Mouse (Mus musculus) intestine, embryonic 14.5 days (tissue): ENCODE data around the gene Tsx. TPM values are rescaled to one million over a fixed set of nuclear protein-coding genes. Genes with fewer than 3 reads are reported as not detected.

ENCODE experiments used
- ATAC-seq: fragments of 200-750 bp; cut with Nextera tagmentation; replicated peaks from 2 replicates; pipeline ENCODE4 v1.8.0; 2017; ENCODE audit warnings: low read depth, moderate number of reproducible peaks, moderate TSS enrichment, moderate library complexity; ENCODE audit not compliant: low FRiP score, low TSS enrichment
- DNase-seq: peaks from one replicate; pipeline ENCODE4 v3.0.0-alpha.2; 2018; ENCODE audit warnings: low spot score
- H3K27ac ChIP-seq: fragments of 300-500 bp; sonication (generic); 2 replicates; pipeline ENCODE4 v1.5.1; 2014; ENCODE audit warnings: low read depth, mild to moderate bottlenecking, control low read depth
- H3K27me3 ChIP-seq: fragments of 300-500 bp; sonication (generic); replicated peaks from 2 replicates; pipeline ENCODE4 v1.6.1; 2014; ENCODE audit warnings: low read length, control low read depth; ENCODE audit not compliant: control insufficient read depth, insufficient read depth
- H3K36me3 ChIP-seq: fragments of 300-500 bp; sonication (generic); 2 replicates; pipeline ENCODE4 v1.6.1; 2014; ENCODE audit warnings: low read length, control low read depth; ENCODE audit not compliant: control insufficient read depth, insufficient read depth
- H3K4me1 ChIP-seq: fragments of 300-500 bp; sonication (generic); replicated peaks from 2 replicates; pipeline ENCODE4 v1.6.1; 2014; ENCODE audit warnings: low read length, control low read depth, mixed read lengths; ENCODE audit not compliant: control insufficient read depth, insufficient read depth
- H3K4me2 ChIP-seq: fragments of 300-500 bp; sonication (generic); 2 replicates; pipeline ENCODE4 v1.6.1; 2014; ENCODE audit warnings: low read length
- H3K4me3 ChIP-seq: fragments of 300-500 bp; sonication (generic); 2 replicates; pipeline ENCODE4 v1.5.1; 2014; ENCODE audit warnings: low read depth, low read length, control low read depth, mixed read lengths
- H3K9ac ChIP-seq: fragments of 300-500 bp; sonication (generic); 2 replicates; pipeline ENCODE4 v1.6.1; 2014; ENCODE audit warnings: mild to moderate bottlenecking, low read length
- H3K9me3 ChIP-seq: fragments of 300-500 bp; sonication (generic); 2 replicates; pipeline ENCODE4 v1.6.1; 2016; ENCODE audit warnings: low read length, control low read depth; ENCODE audit not compliant: control insufficient read depth
- WGBS: fragments of 180-500 bp; shearing (Covaris S2); extraction: QIAGEN DNeasy Blood & Tissue Kit; methylation state at CpG from one replicate; pipeline ENCODE4 v1.1.7; 2014; 5-methylcytosine and 5-hydroxymethylcytosine counted together
- polyA plus RNA-seq: library from polyadenylated mRNA; unstranded; fragments of >200 nt; fragmentation: Nextera tagmentation; extraction: Ambion mirVana; gene quantifications from 2 replicates; pipeline ENCODE4 v1.2.1, GENCODE M21; 2014

The Tsx gene
- 0.38 and 0.77 TPM in 2 replicates for polyA plus RNA-seq

DNA sequence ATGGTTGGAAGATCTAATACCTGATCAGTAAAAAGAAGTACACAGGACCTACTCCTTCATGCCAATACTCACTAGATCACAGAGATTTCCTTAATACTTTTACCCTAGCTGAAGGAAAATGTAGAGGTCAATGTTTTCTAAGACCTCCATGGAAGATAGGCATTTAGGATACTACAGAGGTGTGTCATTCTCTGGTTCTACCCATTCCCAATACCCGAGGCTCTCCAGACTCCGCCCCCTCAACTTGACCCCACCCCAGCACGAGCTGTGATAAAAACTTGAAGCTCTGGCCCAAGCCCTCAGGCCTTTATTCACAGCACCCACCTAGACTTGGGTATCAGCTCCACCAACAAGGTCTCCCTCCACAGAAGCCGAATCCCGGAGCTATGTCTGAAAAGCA, at the start of gene Tsx:
Gene Tsx (plus strand): TSS at position 301 of the 400 bp plus-strand sequence.
- WGBS: 82% methylated on average over 5 of the region's 5 CpGs
- no peak within 1 kb of the TSS for H3K9ac ChIP-seq
- ATAC-seq: no peak

DNA sequence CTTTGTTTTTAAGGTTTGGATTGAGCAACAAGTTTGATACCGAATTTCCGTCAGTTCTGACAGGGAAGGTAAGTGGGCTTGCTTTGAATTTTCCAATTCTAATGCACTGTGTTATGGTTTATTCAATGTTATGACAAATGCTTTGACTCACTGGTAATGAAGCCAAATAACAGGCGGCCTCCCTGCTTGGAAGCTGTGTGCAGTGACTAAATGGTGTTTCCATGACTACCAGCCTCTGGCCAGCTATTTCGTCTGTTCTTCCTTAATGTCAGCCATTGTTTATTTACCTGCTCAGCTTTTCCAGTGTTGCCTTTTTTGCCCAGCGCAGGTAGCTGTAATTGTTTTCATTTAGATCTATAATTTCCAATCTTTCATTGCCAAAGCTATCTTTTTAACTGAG, 48.1 kb upstream of the Tsx start:
- 46% methylated on average over 5 of the region's 5 CpGs for WGBS
- H3K27me3 ChIP-seq: peaks cover 3% of the 10 kb centered on the region; the same call in 1 of the 2 replicates
- H3K4me2 ChIP-seq: no peak overlapping the region
- H3K4me3 ChIP-seq: no peak overlapping the region
- ATAC-seq: no peak
- no peak overlapping the region for H3K9ac ChIP-seq
- no peak for DNase-seq
- H3K9me3 ChIP-seq: no peaks in the 10 kb centered on the region
- no peaks in the 10 kb centered on the region for H3K36me3 ChIP-seq
- no peak overlapping the region for H3K27ac ChIP-seq
- H3K4me1 ChIP-seq: no peaks in the 10 kb centered on the region

More for the DNA sequence above, at the start of gene Tsx:
- no peaks in the 10 kb centered on the region for H3K4me1 ChIP-seq
- no peaks in the 10 kb centered on the region for H3K9me3 ChIP-seq
- H3K27ac ChIP-seq: no peak within 1 kb of the TSS
- H3K4me2 ChIP-seq: no peak within 1 kb of the TSS
- H3K36me3 ChIP-seq: no peaks in the 10 kb centered on the region
- no peak within 1 kb of the TSS for H3K4me3 ChIP-seq
- 0 out of 2 replicates have a peak, but pooled peaks cover 6% of the 10 kb centered on the region for H3K27me3 ChIP-seq
- DNase-seq: no peak

GRCm38 (mm10) chrX:103368650-103369049, 45.6 kb upstream of the Tsx start:
- no peak for ATAC-seq
- Histone ChIP-seq H3K4me1 (no peaks in the 10 kb centered on the region), H3K27me3 (0 out of 2 replicates have a peak, but pooled peaks cover 3% of the 10 kb centered on the region), H3K4me3 (no peak overlapping the region), H3K4me2 (no peak overlapping the region), H3K36me3 (no peaks in the 10 kb centered on the region), H3K27ac (no peak overlapping the region), H3K9me3 (no peaks in the 10 kb centered on the region), H3K9ac (no peak overlapping the region)
- no peak for DNase-seq
- WGBS: 69% methylated on average over 3 of the region's 3 CpGs

DNA sequence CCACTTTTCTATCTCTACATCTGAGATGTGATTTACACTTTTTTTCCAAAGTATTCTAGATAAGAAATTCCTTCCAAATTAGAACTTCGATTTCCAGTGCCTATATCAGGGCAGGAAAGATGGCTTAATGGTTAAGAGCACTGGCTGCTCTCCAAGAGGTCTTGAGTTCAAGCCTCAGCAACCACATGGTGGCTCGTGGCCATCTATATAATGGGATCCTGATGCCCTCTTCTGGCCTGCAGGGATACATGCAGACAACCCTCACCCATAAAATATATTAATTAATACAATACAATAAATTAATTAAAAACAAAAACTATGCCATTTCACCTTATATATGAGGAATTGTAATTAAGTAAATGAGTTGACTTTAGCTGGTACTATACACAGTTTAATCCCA, 43.0 kb upstream of the Tsx start:
- no peaks in the 10 kb centered on the region for H3K36me3 ChIP-seq
- 74% methylated on average over 2 of the region's 2 CpGs for WGBS
- H3K27ac ChIP-seq: no peak overlapping the region
- ATAC-seq (no peak), DNase-seq (no peak)
- H3K4me3 ChIP-seq: no peak overlapping the region
- H3K27me3 ChIP-seq: 0 out of 2 replicates have a peak, but pooled peaks cover 3% of the 10 kb centered on the region
- H3K9ac ChIP-seq: no peak overlapping the region
- H3K4me2 ChIP-seq: no peak overlapping the region
- no peaks in the 10 kb centered on the region for H3K4me1 ChIP-seq
- H3K9me3 ChIP-seq: no peaks in the 10 kb centered on the region

GRCm38 (mm10) chrX:103371627-103372026, 42.6 kb upstream of the Tsx start:
- Histone ChIP-seq H3K9me3 (no peaks in the 10 kb centered on the region), H3K9ac (no peak overlapping the region), H3K4me3 (no peak overlapping the region), H3K4me1 (no peaks in the 10 kb centered on the region), H3K4me2 (no peak overlapping the region), H3K27ac (no peak overlapping the region), H3K36me3 (no peaks in the 10 kb centered on the region), H3K27me3 (0 out of 2 replicates have a peak, but pooled peaks cover 3% of the 10 kb centered on the region)
- 45% methylated on average over 2 of the region's 2 CpGs for WGBS
- ATAC-seq: no peak
- DNase-seq: no peak

- Histone ChIP-seq H3K27ac (no peak overlapping the region), H3K27me3 (0 out of 2 replicates have a peak, but pooled peaks cover 3% of the 10 kb centered on the region), H3K4me2 (no peak overlapping the region), H3K4me3 (no peak overlapping the region), H3K4me1 (no peaks in the 10 kb centered on the region), H3K9me3 (no peaks in the 10 kb centered on the region), H3K36me3 (no peaks in the 10 kb centered on the region), H3K9ac (no peak overlapping the region)
- DNase-seq (no peak), ATAC-seq (no peak)
- WGBS: 65% methylated on average over 5 of the region's 5 CpGs
These were observed 40.0 kb upstream of the Tsx start for GRCm38 (mm10) chrX:103374250-103374649.

DNA sequence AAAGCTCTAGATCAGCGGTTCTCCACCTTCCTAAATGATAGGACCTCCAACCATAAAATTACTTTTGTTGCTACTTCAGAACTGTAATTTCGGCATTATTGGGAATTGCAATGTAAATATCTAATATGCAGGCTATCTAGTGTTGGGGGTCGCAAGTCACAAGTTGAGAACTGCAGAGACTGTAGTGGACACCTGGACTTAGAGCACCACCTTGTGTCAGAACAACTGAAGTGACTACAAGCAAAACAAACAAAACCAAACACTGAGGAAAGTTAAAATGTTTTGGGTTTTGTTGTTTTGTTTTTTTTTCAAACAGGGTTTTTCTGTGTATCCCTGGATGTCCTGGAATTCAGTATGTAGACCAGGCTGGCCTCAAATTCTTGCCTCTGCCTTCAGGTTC, 29.7 kb upstream of the Tsx start:
- no peak for DNase-seq
- 71% methylated on average over 3 of the region's 3 CpGs for WGBS
- H3K36me3 ChIP-seq: no peaks in the 10 kb centered on the region; the same call in 1 of the 2 replicates
- H3K4me2 ChIP-seq: no peak overlapping the region
- H3K27me3 ChIP-seq: peaks cover 6% of the 10 kb centered on the region; the same call in 1 of the 2 replicates
- no peaks in the 10 kb centered on the region for H3K4me1 ChIP-seq
- no peak for ATAC-seq
- no peak overlapping the region for H3K4me3 ChIP-seq
- no peak overlapping the region for H3K27ac ChIP-seq
- no peaks in the 10 kb centered on the region for H3K9me3 ChIP-seq
- no peak overlapping the region for H3K9ac ChIP-seq

DNA sequence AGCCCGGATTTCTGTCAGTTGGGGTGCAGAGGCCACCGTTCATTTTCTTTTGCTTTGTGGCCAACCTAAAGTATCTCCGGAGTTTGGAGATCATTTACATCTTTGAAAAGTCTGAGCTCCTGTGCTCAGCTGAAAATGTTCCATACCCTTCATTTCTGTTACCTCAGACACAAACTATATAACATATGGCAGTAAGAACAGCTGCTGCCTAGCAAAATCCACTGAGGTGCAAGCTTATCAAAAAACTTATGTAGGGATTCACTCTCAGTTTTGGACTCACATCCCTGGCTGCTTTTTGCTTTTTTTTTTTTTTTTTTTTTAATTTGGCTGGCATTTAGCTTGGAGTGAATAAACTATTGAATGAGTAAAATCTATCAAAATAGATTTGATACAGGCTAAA, 26.1 kb upstream of the Tsx start:
- no peak for DNase-seq
- H3K27me3 ChIP-seq: peaks cover 6% of the 10 kb centered on the region; the same call in 1 of the 2 replicates
- no peak overlapping the region for H3K9ac ChIP-seq
- H3K4me1 ChIP-seq: no peaks in the 10 kb centered on the region
- WGBS: 83% methylated on average over 3 of the region's 3 CpGs
- no peaks in the 10 kb centered on the region; the same call in 1 of the 2 replicates for H3K36me3 ChIP-seq
- no peak for ATAC-seq
- no peak overlapping the region for H3K4me3 ChIP-seq
- no peak overlapping the region for H3K4me2 ChIP-seq
- no peaks in the 10 kb centered on the region for H3K9me3 ChIP-seq
- H3K27ac ChIP-seq: no peak overlapping the region

- Histone ChIP-seq H3K9ac (no peak overlapping the region), H3K4me1 (no peaks in the 10 kb centered on the region), H3K27ac (no peak overlapping the region), H3K9me3 (no peaks in the 10 kb centered on the region), H3K4me2 (no peak overlapping the region), H3K36me3 (no peaks in the 10 kb centered on the region), H3K4me3 (no peak overlapping the region), H3K27me3 (peaks cover 4% of the 10 kb centered on the region; the same call in 1 of the 2 replicates)
- DNase-seq (no peak), ATAC-seq (no peak)
- WGBS: 80% methylated on average over 1 of the region's 1 CpGs
These were observed 20.4 kb upstream of the Tsx start for GRCm38 (mm10) chrX:103393841-103394240.
